Mouse (Mus musculus) B cell, adult 2 months (primary cell): ENCODE data around the gene Pax8.

Experiments used
- DNase-seq, 2 experiments: peaks; one replicate each; pipeline ENCODE4 v3.0.0; 2022

Gene Pax8

GRCm38 (mm10) chr2:24475420-24475819, at the start of gene Pax8:
Pax8 (minus strand) TSS chr2:24475599.
- no peak for DNase-seq

- no peak for DNase-seq
Observed at GRCm38 (mm10) chr2:24521430-24522226, 46.2 kb upstream of the Pax8 start.

- DNase-seq = no peak
Observed at GRCm38 (mm10) chr2:24520576-24521272, 45.3 kb upstream of the Pax8 start.

- no peak for DNase-seq
Observed at GRCm38 (mm10) chr2:24516946-24517345, 41.5 kb upstream of the Pax8 start.

GRCm38 (mm10) chr2:24507359-24507758, 32.0 kb upstream of the Pax8 start:
- DNase-seq = no peak

- DNase-seq = no peak
Observed at GRCm38 (mm10) chr2:24502963-24503471, 27.6 kb upstream of the Pax8 start.

DNA sequence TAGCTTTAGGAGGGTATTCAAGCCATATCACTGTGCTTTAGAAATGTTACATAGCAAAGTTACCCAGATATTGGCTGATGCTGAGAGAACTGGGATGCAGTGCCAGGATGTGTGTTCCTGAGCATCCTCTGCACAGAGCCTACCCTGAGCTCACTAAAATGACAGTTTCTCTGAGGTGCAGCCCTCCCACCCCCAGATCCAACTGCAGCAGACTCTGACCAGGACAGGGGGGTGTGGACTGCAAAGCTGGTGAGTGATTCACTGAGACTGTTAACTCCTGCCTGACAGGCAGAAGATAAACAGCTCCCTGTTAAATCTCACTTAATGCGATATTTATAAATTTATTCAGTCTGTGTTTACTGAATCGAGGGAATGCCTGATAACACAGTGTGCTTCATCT, 25.5 kb upstream of the Pax8 start:
- DNase-seq = no peak

- DNase-seq = no peak
Observed at GRCm38 (mm10) chr2:24490564-24490963, 15.2 kb upstream of the Pax8 start.

GRCm38 (mm10) chr2:24488660-24489059, 13.3 kb upstream of the Pax8 start:
- no peak for DNase-seq

DNA sequence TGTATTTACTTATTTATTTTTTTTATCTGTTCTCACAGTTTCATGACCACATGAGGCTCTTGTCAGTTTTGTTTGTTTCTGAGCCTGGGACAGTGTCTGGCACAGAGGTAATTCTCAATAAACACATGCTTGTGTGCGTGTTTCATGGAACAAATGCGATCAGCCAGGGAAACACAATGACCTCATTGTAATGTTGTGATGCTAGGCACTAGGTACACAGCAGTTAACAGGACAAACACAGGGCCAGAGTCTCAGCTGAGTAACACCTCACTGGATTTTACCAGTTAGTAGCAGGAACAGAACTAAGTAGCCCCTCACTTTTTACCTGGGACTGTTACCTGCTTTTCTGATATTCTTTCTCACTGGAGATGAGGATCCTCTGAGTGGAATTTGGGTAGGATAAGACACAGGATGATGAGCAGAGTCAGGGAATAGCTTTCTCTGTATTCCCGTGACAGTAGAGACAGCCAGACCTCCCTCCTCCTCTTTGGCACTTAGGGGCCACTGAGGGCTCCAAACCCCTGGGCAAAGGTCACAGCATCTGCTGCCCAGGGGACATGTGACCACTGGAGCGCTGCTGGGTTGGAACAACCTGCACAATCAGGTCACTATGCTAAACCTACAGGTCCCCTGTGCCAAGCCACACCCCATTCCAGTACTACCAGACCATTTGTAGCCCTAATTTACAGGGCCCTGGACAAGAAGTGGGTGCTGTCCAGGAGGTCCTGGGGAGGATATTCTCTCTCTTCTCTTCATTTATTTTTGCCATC, 11.8 kb upstream of the Pax8 start:
- DNase-seq = no peak

DNA sequence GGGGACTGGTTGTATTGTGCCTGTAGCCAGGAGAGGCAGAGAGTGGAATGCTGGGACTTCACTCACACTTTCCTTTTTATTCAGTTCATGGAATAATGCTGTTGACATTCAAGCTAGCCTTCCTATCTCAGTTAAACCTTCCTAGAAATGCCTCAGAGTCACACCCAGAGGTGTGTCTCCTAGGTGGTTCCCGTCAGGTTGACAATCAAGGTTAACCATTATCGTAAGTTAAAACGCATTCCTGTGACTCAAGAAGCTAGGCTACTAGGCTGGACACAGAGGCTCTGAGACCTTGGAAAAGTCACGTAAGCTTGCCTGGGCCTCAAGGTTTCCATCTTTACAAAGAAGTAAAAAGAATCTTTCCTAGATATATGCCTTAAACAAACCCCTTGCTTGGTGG, 10.0 kb upstream of the Pax8 start:
- DNase-seq = no peak

DNA sequence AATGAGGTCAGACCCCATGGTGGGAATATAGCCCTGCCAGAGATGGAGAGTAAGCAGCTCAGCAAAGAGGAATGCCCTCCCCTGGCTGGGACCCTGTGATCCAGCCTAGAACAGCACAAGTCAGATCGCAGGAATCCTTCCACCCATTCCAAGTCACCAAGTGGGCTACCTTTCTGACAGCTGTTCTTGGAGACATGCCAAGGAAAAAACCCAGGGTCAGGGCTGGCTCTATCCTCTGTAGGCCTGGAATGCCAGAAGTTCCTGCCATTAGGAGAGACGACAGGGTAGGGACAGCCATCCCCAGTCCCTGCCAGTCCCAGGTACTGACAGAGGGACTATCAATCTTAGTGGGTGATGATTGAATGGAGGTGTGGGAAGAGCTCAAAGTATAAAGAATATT, 4.5 kb upstream of the Pax8 start:
- no peak for DNase-seq

DNA sequence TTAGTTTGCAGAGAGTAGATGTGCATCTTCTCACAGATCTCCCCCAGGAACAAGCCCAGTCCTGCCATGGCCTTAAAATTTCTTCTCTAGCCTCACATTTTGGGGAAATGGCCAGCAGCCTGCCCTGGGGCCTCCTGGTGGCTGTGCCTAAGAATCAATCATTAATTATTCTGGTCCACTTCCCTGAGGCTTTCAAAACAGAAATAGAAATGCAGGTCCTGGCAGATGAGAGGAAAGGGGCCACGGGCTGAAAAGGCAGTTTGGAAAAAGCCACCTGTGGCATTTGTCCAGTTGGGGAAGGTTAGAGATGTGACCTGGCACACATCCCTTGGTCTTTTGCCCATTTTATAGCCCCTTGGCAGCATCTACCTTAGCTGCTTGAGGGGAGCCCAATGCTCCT, 3.8 kb upstream of the Pax8 start:
- DNase-seq = no peak

DNA sequence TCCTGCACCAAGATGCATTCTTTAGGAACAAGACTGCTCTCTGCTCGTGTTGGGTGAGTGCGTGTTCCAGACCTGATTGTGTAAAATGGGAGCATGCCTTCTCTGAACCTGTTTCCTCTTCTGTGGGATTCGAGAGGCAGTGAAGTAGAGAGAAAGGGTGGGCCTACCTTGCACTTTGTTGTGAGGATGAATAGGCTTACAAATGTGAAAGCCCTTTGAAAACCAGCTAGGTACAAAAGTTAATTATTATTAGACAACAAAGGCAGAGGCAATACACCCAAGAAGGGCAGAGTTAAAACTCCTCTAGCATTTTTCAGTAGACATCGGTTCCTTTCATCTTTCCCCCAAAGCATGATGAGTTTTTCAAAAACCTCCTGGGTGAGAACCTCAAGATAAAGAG, 3.2 kb upstream of the Pax8 start:
- DNase-seq = no peak

- DNase-seq = no peak
Observed at GRCm38 (mm10) chr2:24474514-24475378, 653 bp downstream of the Pax8 start.

GRCm38 (mm10) chr2:24473641-24474511, 1.5 kb downstream of the Pax8 start:
- DNase-seq = no peak

DNA sequence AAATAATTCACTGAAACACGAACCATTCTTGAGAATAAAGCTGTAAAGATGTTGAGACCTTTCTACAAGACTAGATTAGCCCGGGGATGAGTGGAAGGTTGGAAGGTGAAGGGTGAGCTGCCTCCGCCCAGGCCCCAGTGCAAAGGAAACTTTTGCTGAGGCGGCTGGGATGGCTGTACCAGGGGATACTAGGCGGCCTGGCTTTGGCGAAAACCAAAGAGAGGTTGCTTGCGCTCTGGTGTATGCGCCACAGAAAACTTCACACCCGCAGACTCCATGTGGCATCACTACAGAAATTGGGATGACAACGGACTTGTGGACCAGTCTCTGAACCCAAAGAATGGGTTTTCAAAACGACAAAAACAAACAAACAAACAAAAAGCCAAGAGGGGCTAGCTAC, 2.7 kb downstream of the Pax8 start:
- no peak for DNase-seq

DNA sequence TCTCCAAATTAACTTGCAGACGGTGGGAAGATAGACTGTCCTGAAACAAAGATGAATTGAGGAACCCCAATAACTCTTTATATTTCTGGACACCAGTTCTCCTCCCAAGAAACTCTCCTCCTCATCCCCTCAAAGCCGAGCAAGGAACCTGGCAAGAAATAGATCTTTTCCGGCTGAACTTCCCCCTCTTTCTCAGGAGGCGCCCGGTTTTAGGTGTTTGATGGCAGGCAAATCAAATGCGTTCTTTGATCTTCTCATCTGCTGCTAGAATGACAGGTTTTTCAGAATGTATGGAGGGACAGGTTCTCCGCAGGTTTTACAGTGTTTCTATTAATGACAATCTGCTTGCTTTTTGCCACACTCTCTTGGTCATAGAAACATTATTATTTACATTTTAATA, 3.3 kb downstream of the Pax8 start:
- DNase-seq = no peak

DNA sequence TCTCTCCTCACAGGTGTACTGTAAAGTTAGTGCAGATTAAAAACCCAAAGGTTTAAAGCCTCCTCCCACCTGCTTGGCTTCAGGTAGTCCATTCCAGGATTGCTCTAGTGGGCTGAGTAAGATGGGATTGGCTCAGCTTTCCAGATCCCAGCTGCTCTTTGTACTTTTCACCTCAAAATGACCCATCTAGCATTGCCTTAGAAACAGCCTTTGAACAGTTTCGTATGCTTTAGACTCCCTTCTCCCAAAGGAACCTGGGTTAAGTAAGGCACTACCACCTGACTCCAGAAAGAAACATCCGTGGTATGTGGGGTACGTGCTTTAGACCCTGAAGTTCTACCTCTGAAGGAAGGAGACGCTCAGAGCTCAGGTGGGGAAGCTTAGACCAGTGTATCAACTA, 6.3 kb downstream of the Pax8 start:
- no peak for DNase-seq

DNA sequence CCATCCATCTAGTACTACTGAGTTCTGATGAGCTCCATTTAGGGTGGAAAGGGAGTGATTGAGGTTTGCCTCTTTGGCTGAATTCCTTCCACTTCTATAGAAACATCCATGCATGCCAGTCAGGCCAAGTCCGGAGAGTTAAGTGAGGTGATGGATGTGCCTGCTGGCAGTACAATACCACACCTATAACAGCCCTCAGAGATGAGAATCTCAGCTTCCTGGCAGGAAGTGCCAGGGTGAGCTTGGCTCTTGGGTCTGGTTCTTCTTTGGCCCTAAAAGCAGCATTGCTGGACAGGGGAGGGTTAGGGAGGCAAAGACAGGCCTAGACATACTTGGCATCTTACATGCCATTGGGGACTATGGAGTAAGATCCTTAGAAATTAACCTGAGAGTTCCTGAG, 7.0 kb downstream of the Pax8 start:
- no peak for DNase-seq

GRCm38 (mm10) chr2:24467156-24467555, 8.2 kb downstream of the Pax8 start:
- DNase-seq = no peak

DNA sequence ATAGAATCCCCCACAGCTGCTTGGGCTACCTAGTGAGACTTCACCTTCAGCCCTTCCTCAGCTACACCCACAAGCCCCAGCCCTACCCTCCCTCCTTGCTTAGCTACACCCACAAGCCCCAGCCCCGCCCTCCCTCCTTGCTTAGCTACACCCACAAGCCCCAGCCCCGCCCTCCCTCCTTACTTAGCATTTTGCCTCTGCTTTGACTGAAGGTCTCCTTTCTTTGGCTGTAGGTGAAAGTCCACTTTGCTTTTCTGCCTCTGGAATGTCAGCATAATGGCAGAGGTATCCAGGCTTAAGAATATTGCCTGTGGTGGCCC, 14.6 kb downstream of the Pax8 start:
- no peak for DNase-seq
